Mouse (Mus musculus): ENCODE measurements around the gene Tifa.

GRCm38 (mm10) chr3:127820400-127820799 is 30.8 kb downstream of the Tifa start:
- no peak for TF ChIP-seq UBTF (IDR thresholded peaks at IDR 0.05; ENCODE audit: low read depth, low read length)
- no peak for TF ChIP-seq E2F4 (IDR thresholded peaks at IDR 0.05; ENCODE audit: insufficient replicate concordance, low read depth, low read length)
- TF ChIP-seq CHD1 (IDR thresholded peaks at IDR 0.05; ENCODE audit: low read depth, low read length): no peak
- no peak for TF ChIP-seq SIN3A (IDR thresholded peaks at IDR 0.05; ENCODE audit: low read length)

Measured in CH12.LX (cell line).